Mouse (Mus musculus) CH12.LX (cell line): ENCODE data around the gene Irf5. TPM values are rescaled to one million over a fixed set of nuclear protein-coding genes. Genes with fewer than 3 reads are reported as not detected.

Source experiments
- DNase-seq: peaks from one replicate; pipeline ENCODE4 v3.0.0-alpha.2; 2013; ENCODE audit errors: extremely low read depth
- H3K27ac ChIP-seq: 2 replicates; pipeline ENCODE4 v1.5.1; 2012; ENCODE audit warnings: low read depth, mild to moderate bottlenecking, control low read depth, moderate library complexity; ENCODE audit not compliant: insufficient read depth
- H3K27me3 ChIP-seq: replicated peaks from 2 replicates; pipeline ENCODE3; 2012; ENCODE audit warnings: inconsistent platforms
- H3K36me3 ChIP-seq, 2 experiments: replicated peaks in 1 of 2; 2 replicates each; pipeline versions ENCODE3 to v1.6.1; 2012; ENCODE audit warnings: inconsistent platforms in 1 of 2, low read length in 1 of 2, mild to moderate bottlenecking in 1 of 2, mixed read lengths in 1 of 2, moderate library complexity in 1 of 2; ENCODE audit not compliant: control insufficient read depth in 1 of 2, insufficient read depth in 1 of 2
- H3K4me1 ChIP-seq, 2 experiments: 2 replicates each; pipeline ENCODE4 v1.6.1; 2012; ENCODE audit warnings: inconsistent platforms in 1 of 2, moderate library complexity in 1 of 2; ENCODE audit not compliant: insufficient read depth in 2 of 2, control insufficient read depth in 1 of 2
- H3K4me2 ChIP-seq: 2 replicates; pipeline ENCODE4 v1.6.1; 2012; ENCODE audit warnings: low read depth, mild to moderate bottlenecking, control low read depth; ENCODE audit not compliant: poor library complexity, insufficient read depth, severe bottlenecking
- H3K4me3 ChIP-seq, 3 experiments: fragments of 150-350 bp in 1 of 3; sonication (generic) in 1 of 3; replicated peaks in 1 of 3; 2 replicates each; pipeline versions ENCODE3 to v1.5.1; 2011 to 2012; ENCODE audit warnings: low read depth in 2 of 3, low read length in 2 of 3, mild to moderate bottlenecking in 2 of 3, moderate library complexity in 2 of 3, control low read depth in 1 of 3, improper control_type of control experiment in 1 of 3, inconsistent platforms in 1 of 3, mixed read lengths in 1 of 3; ENCODE audit not compliant: poor library complexity in 1 of 3
- H3K79me2 ChIP-seq: replicated peaks from 2 replicates; pipeline ENCODE4 v1.6.1; 2012; ENCODE audit warnings: mild to moderate bottlenecking, moderate library complexity; ENCODE audit not compliant: control insufficient read depth, poor library complexity, insufficient read depth, severe bottlenecking; ENCODE audit errors: extremely low read depth
- H3K9ac ChIP-seq: 2 replicates; pipeline ENCODE4 v1.6.1; 2012; ENCODE audit warnings: low read depth, mild to moderate bottlenecking, control low read depth, moderate library complexity; ENCODE audit not compliant: insufficient read depth
- H3K9me3 ChIP-seq: replicated peaks from 2 replicates; pipeline ENCODE3; 2012; ENCODE audit warnings: low read length, inconsistent platforms, mixed read lengths
- BHLHE40 ChIP-seq: IDR thresholded peaks from 2 replicates; pipeline ENCODE4 v1.6.1; 2011; ENCODE audit warnings: mild to moderate bottlenecking, low read depth, low read length, improper control_type of control experiment
- CHD1 ChIP-seq: IDR thresholded peaks from 2 replicates; pipeline ENCODE4 v1.6.1; 2012; ENCODE audit warnings: low read depth, low read length, improper control_type of control experiment, inconsistent platforms
- CHD2 ChIP-seq: IDR thresholded peaks from 2 replicates; pipeline ENCODE4 v1.6.1; 2011; ENCODE audit warnings: low read length, improper control_type of control experiment
- CTCF ChIP-seq, 2 experiments: IDR thresholded peaks in 1 of 2; conservative IDR thresholded peaks in 1 of 2; 2 replicates each; pipeline ENCODE4 v1.5.1; 2011 to 2012; ENCODE audit warnings: low read depth in 2 of 2, low read length in 2 of 2, improper control_type of control experiment in 1 of 2, inconsistent platforms in 1 of 2, mild to moderate bottlenecking in 1 of 2, moderate library complexity in 1 of 2
- E2F4 ChIP-seq: IDR thresholded peaks from 2 replicates; pipeline ENCODE4 v1.6.1; 2011; ENCODE audit warnings: low read depth, low read length, improper control_type of control experiment; ENCODE audit not compliant: insufficient replicate concordance
- ELF1 ChIP-seq: IDR thresholded peaks from 2 replicates; pipeline ENCODE4 v1.6.1; 2014; ENCODE audit warnings: low read depth, mild to moderate bottlenecking, inconsistent platforms, low read length, improper control_type of control experiment
- EP300 ChIP-seq: IDR thresholded peaks from 2 replicates; pipeline ENCODE4 v1.6.1; 2011; ENCODE audit warnings: low read length, improper control_type of control experiment
- ETS1 ChIP-seq: conservative IDR thresholded peaks from 2 replicates; pipeline ENCODE4 v1.6.1; 2012; ENCODE audit warnings: low read depth, mild to moderate bottlenecking, inconsistent platforms, low read length, improper control_type of control experiment, moderate library complexity
- IRF4 ChIP-seq: IDR thresholded peaks from 2 replicates; pipeline ENCODE4 v1.6.1; 2014; ENCODE audit warnings: low read depth, mild to moderate bottlenecking, inconsistent platforms, low read length, improper control_type of control experiment
- JUN ChIP-seq: IDR thresholded peaks from 2 replicates; pipeline ENCODE4 v1.6.1; 2011; ENCODE audit warnings: low read depth, mild to moderate bottlenecking, low read length, improper control_type of control experiment, moderate library complexity; ENCODE audit not compliant: insufficient read depth
- JUND ChIP-seq: conservative IDR thresholded peaks from 2 replicates; pipeline ENCODE4 v1.6.1; 2011; ENCODE audit warnings: low read depth, low read length, improper control_type of control experiment
- MAX ChIP-seq: IDR thresholded peaks from 2 replicates; pipeline ENCODE4 v1.6.1; 2011; ENCODE audit warnings: low read length, improper control_type of control experiment
- MEF2A ChIP-seq: IDR thresholded peaks from 2 replicates; pipeline ENCODE4 v1.6.1; 2014; ENCODE audit warnings: low read depth, mild to moderate bottlenecking, inconsistent platforms, low read length, improper control_type of control experiment, borderline replicate concordance
- MXI1 ChIP-seq: IDR thresholded peaks from 2 replicates; pipeline ENCODE4 v1.6.1; 2011; ENCODE audit warnings: mild to moderate bottlenecking, low read depth, low read length, improper control_type of control experiment
- NRF1 ChIP-seq: IDR thresholded peaks from 2 replicates; pipeline ENCODE4 v1.6.1; 2014; ENCODE audit warnings: low read depth, mild to moderate bottlenecking, inconsistent platforms, low read length, improper control_type of control experiment, moderate library complexity
- PAX5 ChIP-seq: IDR thresholded peaks from 2 replicates; pipeline ENCODE4 v1.6.1; 2012; ENCODE audit warnings: low read length, inconsistent platforms, mixed read lengths
- POLR2A ChIP-seq: IDR thresholded peaks from 2 replicates; pipeline ENCODE4 v1.6.1; 2011; ENCODE audit warnings: low read depth, mild to moderate bottlenecking, improper control_type of control experiment, low read length
- RAD21 ChIP-seq: IDR thresholded peaks from 2 replicates; pipeline ENCODE4 v1.6.1; 2011; ENCODE audit warnings: low read depth, mild to moderate bottlenecking, low read length, improper control_type of control experiment, moderate library complexity
- SIN3A ChIP-seq: IDR thresholded peaks from 2 replicates; pipeline ENCODE4 v1.6.1; 2012; ENCODE audit warnings: low read length, improper control_type of control experiment, inconsistent platforms
- SMC3 ChIP-seq: IDR thresholded peaks from 2 replicates; pipeline ENCODE4 v1.6.1; 2011; ENCODE audit warnings: low read depth, low read length, improper control_type of control experiment
- TBP ChIP-seq: conservative IDR thresholded peaks from 2 replicates; pipeline ENCODE4 v1.6.1; 2011; ENCODE audit warnings: low read depth, low read length, improper control_type of control experiment
- TCF12 ChIP-seq: IDR thresholded peaks from 2 replicates; pipeline ENCODE4 v1.6.1; 2014; ENCODE audit warnings: low read depth, mild to moderate bottlenecking, inconsistent platforms, low read length, improper control_type of control experiment
- USF1 ChIP-seq: IDR thresholded peaks from 2 replicates; pipeline ENCODE4 v1.6.1; 2014; ENCODE audit warnings: low read depth, mild to moderate bottlenecking, inconsistent platforms, low read length, improper control_type of control experiment
- USF2 ChIP-seq: conservative IDR thresholded peaks from 2 replicates; pipeline ENCODE4 v1.6.1; 2011; ENCODE audit warnings: low read depth, low read length, improper control_type of control experiment
- ZNF384 ChIP-seq: IDR thresholded peaks from 2 replicates; pipeline ENCODE4 v1.6.1; 2012; ENCODE audit warnings: low read depth, low read length, improper control_type of control experiment, inconsistent platforms
- dilution Hi-C: fragments of 300-500 bp; cut with MboI; formaldehyde crosslinking; loops from 2 replicates; pipeline ENCODE4 v1.14.3; 2020; ENCODE audit warnings: low sequenced_read_pairs; ENCODE audit not compliant: extremely low pct_unique_long_range_greater_than_20kb, extremely low pct_ligation_motif_present
- in situ Hi-C: fragments of 300-500 bp; cut with MboI; formaldehyde crosslinking; loops from 3 replicates; pipeline ENCODE4 v1.14.3; 2019; ENCODE audit warnings: low sequenced_read_pairs, low pct_ligation_motif_present, low pct_unique_long_range_greater_than_20kb, mixed read lengths
- polyA plus RNA-seq: library from polyadenylated mRNA; unstranded; fragments of >175 nt; gene quantifications from 2 replicates; pipeline ENCODE4 v1.2.1, GENCODE M21; 2012; ENCODE audit warnings: low read depth; ENCODE audit not compliant: insufficient read length
- total RNA-seq, 2 experiments: library from RNA; depleted of rRNA; stranded (reverse); fragments of 300-350 nt in 1 of 2; fragments of >200 nt in 1 of 2; gene quantifications; 2 replicates each; pipeline ENCODE4 v1.2.3; 2012 to 2014

The Irf5 gene
- total and polyA plus RNA-seq, 3 experiments = 134 to 158 (median 144) TPM

DNA sequence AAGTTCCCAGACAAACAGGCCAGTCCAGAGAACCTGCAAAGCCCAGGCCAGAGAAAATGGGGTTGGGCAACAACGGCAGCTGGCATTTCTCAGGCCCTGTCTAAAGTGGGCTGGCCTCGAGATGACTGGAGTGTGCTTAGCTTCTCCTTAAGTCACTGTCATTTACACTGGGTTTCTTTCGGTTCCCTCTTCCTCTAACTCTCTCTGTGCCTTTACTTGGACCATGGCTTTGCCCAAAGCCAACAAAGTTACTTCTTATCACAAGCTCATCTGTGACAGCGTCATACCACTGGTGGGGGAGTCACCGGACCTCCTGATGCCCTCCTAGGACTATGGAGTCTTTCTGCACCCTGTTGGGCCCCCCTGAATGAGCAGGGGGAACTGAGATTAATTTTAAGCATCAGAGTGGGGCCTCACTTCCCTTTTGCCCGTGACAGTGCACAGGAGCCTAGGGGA is 2.4 kb upstream of the Irf5 start (continued):
- TF ChIP-seq USF2 (no peak), PAX5 (no peak), TBP (0 out of 2 replicates have a peak, but pooled peaks have one; percentile 51), JUND (no peak), MAX (peak; percentile 76), CHD2 (peak; percentile 63), CHD1 (0 out of 2 replicates have a peak, but pooled peaks have one; percentile 63), NRF1 (no peak)

- in situ Hi-C loops = no loop called here
- DNase-seq = peak; percentile 67
- Histone ChIP-seq H3K4me1 (peaks cover 13 to 50% of the 10 kb centered on the region in 2 experiments), H3K27me3 (no peaks in the 10 kb centered on the region), H3K9ac (no peak overlapping the region), H3K27ac (no peak overlapping the region), H3K4me3 (no peak overlapping the region), H3K4me2 (no peak overlapping the region), H3K79me2 (peaks cover 23% of the 10 kb centered on the region), H3K9me3 (peaks cover 2% of the 10 kb centered on the region)
- dilution Hi-C loops = no loop called here
- TF ChIP-seq PAX5 (no peak), CTCF (conservative IDR thresholded peaks at IDR 0.05 in 1 of 2, IDR thresholded peaks at IDR 0.05 in 1 of 2; ENCODE audit: low read depth in 2 of 2, low read length in 2 of 2) (peak; percentile 66 to 87), POLR2A (no peak), BHLHE40 (no peak), SMC3 (peak; percentile 31; the same call in 1 of the 2 replicates), MEF2A (no peak), RAD21 (peak; percentile 42)
- TF ChIP-seq, all 38 proteins: peak for 3
- H3K36me3 ChIP-seq = no peaks in the 10 kb centered on the region
These were observed 1.2 kb upstream of the Irf5 start for GRCm38 (mm10) chr6:29525256-29525655.

GRCm38 (mm10) chr6:29527361-29528164 is 1.1 kb downstream of the Irf5 start:
- H3K9me3 ChIP-seq = no peaks in the 10 kb centered on the region
- H3K4me1 ChIP-seq = peaks cover 17 to 69% of the 10 kb centered on the region in 2 experiments
- in situ Hi-C loops (no loop called here), dilution Hi-C loops (no loop called here)
- no peaks in the 10 kb centered on the region for H3K27me3 ChIP-seq
- H3K36me3 ChIP-seq = peaks cover 10 to 18% of the 10 kb centered on the region in 2 experiments
- H3K27ac ChIP-seq = peak overlapping the region; percentile 98
- peak overlapping the region; percentile 99 for H3K4me2 ChIP-seq
- peaks cover 43% of the 10 kb centered on the region for H3K79me2 ChIP-seq
- H3K4me3 ChIP-seq = peak overlapping the region; percentile 82 to 90 (median 88)
- DNase-seq = peak; percentile 63
- peak overlapping the region; percentile 96 for H3K9ac ChIP-seq
- TF ChIP-seq TCF12 (peak; percentile 65; the same call in 1 of the 2 replicates), POLR2A (peak; percentile 57), MEF2A (peak; percentile 70), CHD1 (no peak; the same call in 1 of the 2 replicates), TBP (0 out of 2 replicates have a peak, but pooled peaks have one; percentile 59), MAX (0 out of 2 replicates have a peak, but pooled peaks have one; percentile 6), ZNF384 (no peak), MXI1 (peak; percentile 10; the same call in 1 of the 2 replicates), JUND (no peak), CTCF (conservative IDR thresholded peaks at IDR 0.05 in 1 of 2, IDR thresholded peaks at IDR 0.05 in 1 of 2; ENCODE audit: low read depth in 2 of 2, low read length in 2 of 2) (no peak), ELF1 (peak; percentile 37; the same call in 1 of the 2 replicates), IRF4 (peak; percentile 54; the same call in 1 of the 2 replicates), SIN3A (no peak; the same call in none of the 2 replicates), USF1 (no peak), BHLHE40 (no peak), JUN (no peak), USF2 (no peak), E2F4 (no peak), EP300 (0 out of 2 replicates have a peak, but pooled peaks have one; percentile 21), ETS1 (peak; percentile 32)
